ENCODE assay signal across 8 mouse cellular contexts in genomic region chr4:129671491-129672082, GRCm38 (mm10). TPM values are rescaled to one million over a fixed set of nuclear protein-coding genes. Genes with fewer than 3 reads are reported as not detected.
DNase-seq lines count a peak whose midpoint lies in the region; ATAC-seq and TF ChIP-seq lines count a peak whose summit lies in the region.

No protein-coding gene starts in this region.

- peak overlapping the region; percentile 97 for H3K27ac ChIP-seq in testis, adult 2 months (ENCODE audit: control insufficient read depth, insufficient read depth, low read depth, low read length)
- H3K27ac ChIP-seq in forebrain, embryonic 15.5 days (replicated peaks) = peak overlapping the region; percentile 91
- H3K27ac ChIP-seq in hindbrain, embryonic 14.5 days = peak overlapping the region; percentile 90

- intact Hi-C loops in left cerebral cortex, postnatal 25 days (cut with DNase I) = loop anchor here (1.0 kb wide), 1 partner anchor 25 kb away; the partner anchor contains the start of gene Tmem39b

- peak overlapping the region; percentile 87 for H3K4me2 ChIP-seq in forebrain, embryonic 15.5 days (replicated peaks)
- peak overlapping the region; percentile 91 for H3K4me2 ChIP-seq in hindbrain, embryonic 14.5 days (replicated peaks)

- H3K9me3 ChIP-seq in forebrain, embryonic 15.5 days = no peaks in the 10 kb centered on the region
- H3K9me3 ChIP-seq in hindbrain, embryonic 14.5 days (ENCODE audit: control insufficient read depth, low read length) = no peaks in the 10 kb centered on the region

- H3K9ac ChIP-seq in forebrain, embryonic 15.5 days (replicated peaks) = peak overlapping the region; percentile 82
- H3K9ac ChIP-seq in hindbrain, embryonic 14.5 days = peak overlapping the region; percentile 90

- TF ChIP-seq CTCF in testis, adult 2 months (IDR thresholded peaks at IDR 0.05; ENCODE audit: control insufficient read depth, insufficient read depth, insufficient replicate concordance, low read depth, low read length) = no peak

- no peak for DNase-seq in testis, postnatal 14 days (ENCODE audit: low spot score)
- DNase-seq in cerebellum, adult 18-20 months = peak; percentile 54 to 56
- peak; percentile 62 for DNase-seq in hindbrain, embryonic 14.5 days (ENCODE audit: low spot score)
- DNase-seq in left cerebral cortex, postnatal 25 days (ENCODE audit: low spot score in 2 of 2) = peak; percentile 37 to 53
- peak; percentile 37 to 68 for DNase-seq in spleen, postnatal 10 days (ENCODE audit: low spot score in 2 of 2)

- no peaks in the 10 kb centered on the region for H3K27me3 ChIP-seq in testis, adult 2 months (ENCODE audit: control insufficient read depth, insufficient read depth, low read length)
- no peaks in the 10 kb centered on the region for H3K27me3 ChIP-seq in forebrain, embryonic 15.5 days
- no peaks in the 10 kb centered on the region for H3K27me3 ChIP-seq in hindbrain, embryonic 14.5 days (ENCODE audit: control insufficient read depth, insufficient read depth, low read length)

- peaks cover 2% of the 10 kb centered on the region; the same call in 1 of the 2 replicates for H3K36me3 ChIP-seq in testis, adult 2 months (ENCODE audit: control insufficient read depth, insufficient read depth, low read length)
- H3K36me3 ChIP-seq in forebrain, embryonic 15.5 days = peaks cover 12% of the 10 kb centered on the region
- H3K36me3 ChIP-seq in hindbrain, embryonic 14.5 days (replicated peaks; ENCODE audit: control insufficient read depth, insufficient read depth) = peaks cover 27% of the 10 kb centered on the region

- TF ChIP-seq POLR2A in testis, adult 2 months (IDR thresholded peaks at IDR 0.05; ENCODE audit: control insufficient read depth, low read depth, low read length) = no peak

- ATAC-seq in forebrain, embryonic 15.5 days (replicated peaks) = peak; percentile 41; the same call in 1 of the 2 replicates
- no peak for ATAC-seq in hindbrain, embryonic 14.5 days (ENCODE audit: low FRiP score)
- ATAC-seq in megakaryocyte-erythroid progenitor cell, adult 5-6 weeks (replicated peaks; ENCODE audit: low FRiP score, low TSS enrichment, poor library complexity, severe bottlenecking) = peak; percentile 68

- WGBS in forebrain, embryonic 15.5 days = 6% methylated on average over 12 of the region's 12 CpGs
- 8% methylated on average over 12 of the region's 12 CpGs for WGBS in hindbrain, embryonic 14.5 days

- peaks cover 5% of the 10 kb centered on the region for H3K4me1 ChIP-seq in testis, adult 2 months (ENCODE audit: control insufficient read depth, insufficient read depth, low read length)
- H3K4me1 ChIP-seq in forebrain, embryonic 15.5 days = peaks cover 18% of the 10 kb centered on the region
- H3K4me1 ChIP-seq in hindbrain, embryonic 14.5 days (replicated peaks; ENCODE audit: control insufficient read depth, insufficient read depth, low read length) = peaks cover 17% of the 10 kb centered on the region

- H3K4me3 ChIP-seq in testis, adult 2 months (ENCODE audit: control insufficient read depth, low read depth, low read length) = peak overlapping the region; percentile 98
- peak overlapping the region; percentile 91 for H3K4me3 ChIP-seq in forebrain, embryonic 15.5 days
- H3K4me3 ChIP-seq in hindbrain, embryonic 14.5 days (replicated peaks; ENCODE audit: low read length) = peak overlapping the region; percentile 91

RNA-seq across cellular contexts. Expression of gene Kpna6, which starts 1.0 kb away (rescaled TPM):
- polyA plus RNA-seq in testis, adult 2 months (2012; rRNA removed) = 140 and 143 TPM in 2 replicates
- polyA plus RNA-seq in forebrain, embryonic 15.5 days (2015; fragmentation: Nextera tagmentation; extraction: Ambion mirVana) = 14.7 and 17.5 TPM in 2 replicates
- polyA plus RNA-seq in hindbrain, embryonic 14.5 days (2014; fragmentation: Nextera tagmentation; extraction: Ambion mirVana) = 16.3 and 21.3 TPM in 2 replicates
- total RNA-seq in left cerebral cortex, postnatal 25 days (2021) = 100 to 1,000 TPM in 1 of 2 experiments, 10 to 100 TPM in 1; 86.5 to 106 TPM
- 36.1 and 38.6 TPM in 2 replicates for total RNA-seq in megakaryocyte-erythroid progenitor cell, adult 5-6 weeks (2014; fragmentation: Nextera tagmentation)
- 25.1 and 39.0 TPM in 2 replicates for total RNA-seq in megakaryocyte-erythroid progenitor cell, adult 5-6 weeks (2017)

RNA-seq across cellular contexts. Expression of gene Tmem39b, which starts 25.1 kb away (rescaled TPM):
- 273 and 283 TPM in 2 replicates for polyA plus RNA-seq in testis, adult 2 months (2012; rRNA removed)
- polyA plus RNA-seq in forebrain, embryonic 15.5 days (2015; fragmentation: Nextera tagmentation; extraction: Ambion mirVana) = 19.4 and 19.6 TPM in 2 replicates
- 25.6 and 29.5 TPM in 2 replicates for polyA plus RNA-seq in hindbrain, embryonic 14.5 days (2014; fragmentation: Nextera tagmentation; extraction: Ambion mirVana)
- 10 to 100 TPM; 13.0 to 13.4 TPM for total RNA-seq in left cerebral cortex, postnatal 25 days (2021)
- total RNA-seq in megakaryocyte-erythroid progenitor cell, adult 5-6 weeks (2014; fragmentation: Nextera tagmentation) = 26.6 and 31.7 TPM in 2 replicates
- total RNA-seq in megakaryocyte-erythroid progenitor cell, adult 5-6 weeks (2017) = 6.0 and 7.6 TPM in 2 replicates

RNA-seq across cellular contexts. Expression of gene Txlna, which starts 30.7 kb away (rescaled TPM):
- 15.3 and 15.9 TPM in 2 replicates for polyA plus RNA-seq in testis, adult 2 months (2012; rRNA removed)
- polyA plus RNA-seq in forebrain, embryonic 15.5 days (2015; fragmentation: Nextera tagmentation; extraction: Ambion mirVana) = 64.7 and 68.3 TPM in 2 replicates
- polyA plus RNA-seq in hindbrain, embryonic 14.5 days (2014; fragmentation: Nextera tagmentation; extraction: Ambion mirVana) = 48.5 and 52.9 TPM in 2 replicates
- total RNA-seq in left cerebral cortex, postnatal 25 days (2021) = 10 to 100 TPM; 41.2 to 43.4 TPM
- total RNA-seq in megakaryocyte-erythroid progenitor cell, adult 5-6 weeks (2014; fragmentation: Nextera tagmentation) = 48.2 and 49.9 TPM in 2 replicates
- total RNA-seq in megakaryocyte-erythroid progenitor cell, adult 5-6 weeks (2017) = 81.8 and 103 TPM in 2 replicates

RNA-seq across cellular contexts. Expression of gene Ccdc28b, which starts 47.8 kb away (rescaled TPM):
- polyA plus RNA-seq in testis, adult 2 months (2012; rRNA removed) = 13.8 and 14.1 TPM in 2 replicates
- 119 and 124 TPM in 2 replicates for polyA plus RNA-seq in forebrain, embryonic 15.5 days (2015; fragmentation: Nextera tagmentation; extraction: Ambion mirVana)
- polyA plus RNA-seq in hindbrain, embryonic 14.5 days (2014; fragmentation: Nextera tagmentation; extraction: Ambion mirVana) = 127 and 128 TPM in 2 replicates
- 10 to 100 TPM; 66.5 to 67.5 TPM for total RNA-seq in left cerebral cortex, postnatal 25 days (2021)
- 31.0 and 63.2 TPM in 2 replicates for total RNA-seq in megakaryocyte-erythroid progenitor cell, adult 5-6 weeks (2014; fragmentation: Nextera tagmentation)
- 26.9 and 54.5 TPM in 2 replicates for total RNA-seq in megakaryocyte-erythroid progenitor cell, adult 5-6 weeks (2017)

RNA-seq across cellular contexts. Expression of gene Iqcc, which starts 52.7 kb away (rescaled TPM):
- polyA plus RNA-seq in testis, adult 2 months (2012; rRNA removed) = 45.7 and 46.2 TPM in 2 replicates
- 31.4 and 32.5 TPM in 2 replicates for polyA plus RNA-seq in forebrain, embryonic 15.5 days (2015; fragmentation: Nextera tagmentation; extraction: Ambion mirVana)
- polyA plus RNA-seq in hindbrain, embryonic 14.5 days (2014; fragmentation: Nextera tagmentation; extraction: Ambion mirVana) = 28.5 and 31.3 TPM in 2 replicates
- 10 to 100 TPM; 29.8 to 37.0 TPM for total RNA-seq in left cerebral cortex, postnatal 25 days (2021)
- 26.8 and 31.8 TPM in 2 replicates for total RNA-seq in megakaryocyte-erythroid progenitor cell, adult 5-6 weeks (2014; fragmentation: Nextera tagmentation)
- 14.6 and 18.7 TPM in 2 replicates for total RNA-seq in megakaryocyte-erythroid progenitor cell, adult 5-6 weeks (2017)
